Mouse (Mus musculus): ENCODE data around the gene Actg2.
A peak's percentile ranks its signal among the peaks of the same experiment; 100 is the strongest.

Actg2 gene

GRCm38 (mm10) chr6:83510210-83510609, 25.9 kb downstream of the Actg2 start:
- DNase-seq, result peak in 1 of 2 experiments; percentile 54

GRCm38 (mm10) chr6:83509442-83509841, 26.6 kb downstream of the Actg2 start:
- DNase-seq, result peak; percentile 80 to 87

DNA sequence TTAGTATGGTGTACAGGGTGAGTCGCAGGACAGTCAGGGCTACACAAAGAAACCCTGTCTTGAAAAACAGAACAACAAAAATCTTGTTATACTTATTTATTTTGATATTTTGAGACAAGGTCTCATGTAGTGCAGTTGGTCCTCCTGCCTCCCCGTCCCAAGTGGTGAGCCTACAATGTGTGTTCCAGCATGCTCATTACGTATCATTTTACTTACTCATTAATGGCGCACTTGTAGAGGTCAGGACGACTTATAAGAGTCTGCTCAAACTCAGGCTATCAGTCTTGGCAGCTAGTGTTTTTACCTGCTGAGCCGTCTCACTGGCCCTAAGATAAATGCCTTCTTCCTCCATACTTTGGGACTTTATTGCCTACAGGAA, 28.9 kb downstream of the Actg2 start:
- DNase-seq, result peak in 1 of 2 experiments; percentile 38

- DNase-seq, result peak; percentile 95 to 98
These were observed 29.6 kb downstream of the Actg2 start, which contains the start of gene Dguok for GRCm38 (mm10) chr6:83506258-83507167. Gene Dguok (minus strand): TSS chr6:83506969.

- DNase-seq, result no peak
These were observed 30.5 kb downstream of the Actg2 start for GRCm38 (mm10) chr6:83505554-83505953.

GRCm38 (mm10) chr6:83503361-83503760, 32.7 kb downstream of the Actg2 start:
- DNase-seq, result no peak

DNA sequence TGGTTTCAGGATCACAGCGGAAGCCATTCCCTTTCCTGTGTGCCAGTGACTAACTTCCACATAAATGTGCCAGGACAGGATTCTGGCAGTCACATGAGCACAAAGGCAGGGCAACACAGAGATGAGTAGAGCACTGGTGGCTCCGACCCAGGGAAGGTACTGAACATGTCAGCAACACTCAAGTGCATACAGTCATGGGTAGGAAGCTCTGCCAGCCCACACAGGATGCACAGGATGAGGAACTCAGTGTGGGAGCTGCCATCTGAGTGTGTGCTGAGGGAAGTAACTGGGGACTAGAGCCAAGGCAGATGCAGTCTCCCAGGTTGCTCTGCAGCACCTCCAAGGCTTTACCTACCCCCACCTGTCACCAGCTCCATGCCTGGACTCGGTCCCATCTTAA, 33.4 kb downstream of the Actg2 start:
- peak in 1 of 2 experiments; percentile 39 for DNase-seq

DNA sequence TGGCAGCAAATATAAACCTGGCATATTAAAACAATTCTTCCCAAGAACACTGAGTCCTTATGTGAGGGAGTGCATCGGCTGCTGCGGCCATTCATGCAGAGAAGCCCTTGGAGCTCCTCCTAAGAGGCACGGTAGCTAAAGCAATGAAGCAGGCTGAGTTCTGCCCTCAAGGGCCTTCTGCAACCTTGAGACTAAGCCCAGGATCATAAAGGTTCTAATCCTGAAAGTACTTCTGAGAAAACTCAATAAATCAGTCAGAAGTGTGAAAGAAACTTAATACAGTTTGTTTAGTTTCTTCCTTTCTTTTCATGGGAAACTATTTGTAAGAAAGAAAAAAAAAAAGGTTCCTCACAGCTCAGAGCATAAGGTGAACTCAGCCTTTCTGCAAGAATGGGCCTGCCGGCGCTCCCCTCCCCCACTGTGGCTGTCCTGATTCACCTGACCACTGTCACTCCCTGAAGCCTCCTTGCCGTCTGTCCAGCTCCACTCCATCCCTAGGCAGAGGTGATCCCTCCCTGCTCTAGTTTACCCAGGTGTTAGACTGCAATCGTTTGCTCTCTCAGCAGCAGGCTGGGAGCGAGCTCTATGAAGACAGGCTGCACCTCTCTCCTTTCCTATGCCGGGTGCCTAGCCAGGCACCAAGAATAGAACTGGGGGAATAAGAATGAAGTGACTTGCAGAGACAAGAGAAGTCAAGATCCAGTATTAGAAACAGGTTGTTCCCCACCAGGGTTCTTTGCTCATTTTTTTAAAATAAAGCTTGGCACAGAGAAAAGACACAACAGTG, 34.3 kb downstream of the Actg2 start:
- DNase-seq, result no peak

- no peak for DNase-seq
These were observed 35.6 kb downstream of the Actg2 start for GRCm38 (mm10) chr6:83500462-83500861.

DNA sequence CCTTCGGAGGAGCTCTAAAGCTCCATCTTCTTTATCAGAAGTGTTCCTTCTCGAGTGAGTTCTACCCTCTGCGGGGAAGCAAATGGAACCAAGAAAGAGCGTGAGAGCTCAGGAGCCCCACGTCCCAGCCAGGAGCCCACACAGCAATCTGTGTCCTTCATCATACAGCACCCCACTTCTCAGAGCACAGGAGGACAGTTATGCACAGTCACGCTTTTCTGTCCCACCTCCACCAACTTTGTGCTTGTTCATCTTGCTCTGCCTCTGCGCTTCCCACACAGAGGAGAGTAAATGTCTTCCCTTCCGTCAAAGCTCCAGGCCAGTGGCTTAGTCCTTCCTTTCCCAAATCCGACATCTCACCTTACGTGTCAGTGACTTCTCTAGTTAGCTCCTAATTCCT, 37.0 kb downstream of the Actg2 start:
- no peak for DNase-seq

DNA sequence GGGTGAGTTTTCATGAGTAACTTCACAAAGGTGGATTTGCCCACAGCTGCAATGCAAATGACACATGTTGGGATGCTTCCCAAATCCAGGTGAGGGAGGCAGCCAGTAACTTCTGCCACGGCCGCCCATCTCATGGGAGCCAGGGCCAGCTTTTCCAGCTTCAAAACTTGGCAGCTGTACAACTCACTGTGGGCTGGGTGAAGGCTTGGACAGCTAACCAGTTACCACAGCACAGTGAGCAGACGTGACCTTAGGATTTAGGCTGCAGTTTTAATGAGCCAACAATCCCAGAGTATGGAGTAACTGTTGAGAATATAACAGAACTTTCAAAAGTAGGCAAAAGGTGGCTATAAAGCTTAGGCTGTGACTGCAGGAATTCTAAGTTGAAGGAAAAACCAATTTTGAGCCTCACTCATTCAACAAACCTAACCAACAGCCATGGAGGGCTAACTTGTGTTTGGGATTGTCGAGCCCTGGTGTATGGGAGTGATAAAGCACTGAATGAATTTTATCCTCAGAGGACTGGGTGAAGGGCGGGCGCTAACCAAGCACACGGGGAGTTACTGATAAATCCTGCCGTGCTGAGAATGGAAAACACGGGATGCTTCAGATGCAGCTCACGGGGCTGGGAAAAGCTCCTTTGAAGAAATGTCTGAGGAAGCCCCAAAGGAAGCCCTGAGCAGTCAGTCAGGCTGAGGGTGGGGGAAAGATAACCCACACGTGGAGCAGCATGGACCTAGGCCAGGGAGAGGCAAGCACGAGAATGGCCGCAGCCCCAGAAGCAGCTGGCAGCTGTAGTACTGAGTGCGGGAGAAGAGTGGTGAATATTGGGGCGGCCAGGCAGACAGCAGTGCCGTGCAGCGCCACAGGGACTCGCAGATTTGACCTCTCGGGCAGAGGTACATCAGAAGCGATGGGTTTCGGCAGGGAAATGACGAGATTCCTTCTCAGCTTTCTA, 39.0 kb downstream of the Actg2 start:
- no peak for DNase-seq

GRCm38 (mm10) chr6:83496009-83496752, 39.9 kb downstream of the Actg2 start:
- DNase-seq, result peak; percentile 56 to 72

DNA sequence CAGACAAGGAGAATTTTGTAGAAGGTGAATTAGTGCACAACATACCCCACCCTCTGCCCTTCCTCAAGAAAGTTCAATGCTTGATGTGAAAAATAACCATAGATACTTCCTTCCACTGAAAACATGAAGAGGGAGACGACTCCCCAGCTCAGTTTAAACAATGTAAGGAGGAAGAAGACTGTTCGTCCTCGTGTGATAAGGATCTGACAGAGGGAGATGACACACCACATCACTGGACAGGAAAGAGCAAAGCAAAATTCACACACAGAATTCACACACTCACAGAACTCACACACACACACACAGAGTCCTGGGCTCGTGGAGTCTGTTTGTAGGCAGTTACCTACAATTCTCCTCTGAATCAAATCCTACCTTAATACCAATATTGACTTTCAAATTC, 45.4 kb downstream of the Actg2 start:
- no peak for DNase-seq

DNA sequence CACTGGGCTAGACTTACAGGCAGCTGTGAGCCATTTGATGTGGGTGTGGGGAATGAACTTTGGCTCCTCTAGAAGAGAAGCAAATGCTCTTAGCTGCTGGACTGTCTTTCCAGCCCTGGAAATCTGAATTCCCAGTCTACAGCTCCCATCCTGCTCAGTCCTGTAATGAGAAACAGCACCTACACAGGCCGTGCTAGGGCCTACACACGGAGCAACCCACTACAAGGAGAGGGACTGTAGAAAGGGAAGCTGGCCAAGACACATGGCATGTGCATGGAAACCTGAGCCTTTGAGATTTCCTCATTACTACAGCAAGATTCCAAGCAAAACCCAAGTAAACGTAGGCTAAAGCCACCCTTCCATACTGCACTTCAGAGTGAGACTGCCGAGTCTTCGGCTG, 47.9 kb downstream of the Actg2 start:
- DNase-seq, result no peak

GRCm38 (mm10) chr6:83487298-83487697, 48.8 kb downstream of the Actg2 start:
- DNase-seq, result no peak

DNA sequence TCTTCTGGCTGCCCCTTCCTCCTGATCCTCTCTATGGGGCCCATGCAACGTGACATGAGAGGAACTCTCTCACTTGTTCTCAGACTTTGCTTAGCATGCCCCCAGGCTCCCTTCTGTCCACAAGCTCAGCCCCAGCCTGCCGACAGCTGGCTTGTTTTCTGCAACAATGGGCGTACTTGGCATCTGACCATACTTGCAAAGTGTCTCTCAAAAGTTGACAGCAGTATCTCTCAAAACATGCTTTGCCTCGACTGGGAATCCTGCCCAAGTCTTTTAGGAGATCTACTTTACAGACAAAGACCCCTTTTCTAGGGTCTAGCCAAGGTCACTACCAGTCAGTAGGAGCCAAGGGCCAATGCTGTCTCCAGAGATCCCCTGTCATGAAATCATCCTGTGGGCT, 50.2 kb downstream of the Actg2 start:
- no peak for DNase-seq

DNA sequence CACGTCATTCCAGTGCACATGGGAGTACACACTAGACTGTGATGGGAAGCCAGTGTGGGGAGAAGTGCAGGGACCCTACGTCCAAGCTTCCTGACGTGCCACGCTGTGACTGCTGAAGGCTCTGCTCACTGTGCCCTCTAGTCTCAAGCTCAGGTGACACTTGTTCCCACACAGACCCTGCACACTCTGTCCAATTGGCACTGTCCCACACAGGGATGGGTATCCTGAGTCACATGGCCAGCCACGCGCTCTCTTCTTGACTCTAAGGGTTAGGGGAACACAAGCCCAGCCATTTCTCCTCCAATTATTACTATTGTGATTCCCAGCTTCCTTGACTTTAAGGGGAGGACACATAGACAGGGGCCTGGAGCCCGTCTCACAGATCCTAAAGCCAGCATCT, 52.3 kb downstream of the Actg2 start:
- DNase-seq, result no peak

GRCm38 (mm10) chr6:83482418-83483085, 53.5 kb downstream of the Actg2 start:
- DNase-seq, result no peak

GRCm38 (mm10) chr6:83480019-83480655, 55.9 kb downstream of the Actg2 start:
- no peak for DNase-seq

DNA sequence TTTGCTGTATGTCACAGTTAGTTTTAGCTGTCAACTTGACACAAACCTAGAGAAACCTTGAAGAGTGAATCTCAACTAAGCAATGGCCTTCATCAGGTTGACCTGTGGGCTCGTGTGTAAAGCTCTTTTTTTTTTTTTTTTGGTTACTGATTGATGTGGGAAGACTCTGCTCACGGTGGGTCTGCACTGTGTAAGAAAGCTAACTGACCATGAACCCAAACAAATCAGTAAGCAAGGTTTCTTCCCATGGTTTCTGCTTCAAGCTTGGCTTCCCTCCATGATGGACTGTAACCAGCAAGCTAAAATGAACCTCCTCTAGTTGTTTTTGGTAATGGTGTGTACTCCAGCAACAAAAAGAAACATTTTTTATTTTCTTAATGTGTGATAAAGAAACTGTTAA, 56.9 kb downstream of the Actg2 start:
- no peak for DNase-seq

DNA sequence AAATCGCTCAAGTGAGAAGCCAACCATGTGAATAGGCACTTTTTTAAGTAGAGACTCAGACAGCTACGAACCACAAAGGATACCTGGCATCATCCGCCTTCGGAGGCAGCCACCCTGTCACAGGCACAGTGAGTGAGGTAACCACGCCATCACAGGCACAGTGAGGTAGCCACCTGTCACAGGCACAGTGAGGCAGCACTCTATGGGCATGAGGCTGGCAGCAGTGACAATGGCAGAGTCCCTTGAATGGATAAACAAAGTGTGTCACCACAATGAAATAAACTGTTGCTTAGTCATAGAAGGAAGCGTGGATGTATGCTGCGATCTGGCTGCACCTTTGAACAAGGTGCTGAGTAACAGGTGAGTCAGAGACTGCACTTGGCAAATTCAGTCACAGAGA, 57.4 kb downstream of the Actg2 start:
- no peak for DNase-seq
